Mouse (Mus musculus) embryonic fibroblast, embryonic 13.5 days (primary cell): ENCODE data around the gene Rragd.

ENCODE experiments used
- CTCF ChIP-seq: IDR thresholded peaks from 2 replicates; pipeline ENCODE4 v1.5.1; 2011; ENCODE audit warnings: mild to moderate bottlenecking, control low read depth, low read length, moderate library complexity, borderline replicate concordance; ENCODE audit not compliant: insufficient read depth
- POLR2A ChIP-seq: IDR thresholded peaks from 2 replicates; pipeline ENCODE4 v1.6.1; 2011; ENCODE audit warnings: low read depth, mild to moderate bottlenecking, control low read depth, low read length, moderate library complexity

DNA sequence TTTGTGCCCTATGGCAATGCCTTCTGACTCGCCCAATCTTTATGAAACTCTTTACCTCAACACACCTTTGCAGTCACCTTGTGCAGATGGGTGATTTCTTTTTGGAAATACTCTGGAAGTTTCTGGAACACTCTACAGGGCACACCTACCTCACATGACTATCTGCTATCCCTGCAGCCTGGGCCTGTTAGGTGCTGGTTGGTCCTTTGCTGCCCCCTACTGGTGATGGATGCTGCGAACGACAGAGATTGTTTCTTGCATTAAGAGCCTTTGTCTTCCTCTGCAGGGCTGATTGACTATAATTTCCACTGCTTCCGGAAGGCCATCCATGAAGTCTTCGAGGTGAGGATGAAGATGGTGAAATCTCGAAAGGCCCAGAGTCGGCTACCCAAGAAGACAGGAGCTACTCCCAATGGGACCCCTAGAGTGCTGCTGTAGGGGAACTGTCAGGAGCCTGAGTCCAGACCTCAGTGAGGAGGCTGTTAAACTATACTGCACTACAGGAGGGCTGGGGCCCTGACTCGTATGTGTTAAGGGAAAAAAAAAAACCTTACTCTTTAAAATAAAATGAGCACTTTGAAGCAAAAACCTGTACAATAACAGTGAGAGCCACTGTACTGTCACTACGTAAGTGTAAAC is 35.6 kb downstream of the Rragd start:
- no peak for TF ChIP-seq POLR2A
- TF ChIP-seq CTCF: peak; percentile 97
